Mouse (Mus musculus) left cerebral cortex, postnatal 4 days (tissue): Measurements from ENCODE around the gene Rita1. TPM values are rescaled to one million over a fixed set of nuclear protein-coding genes. Genes with fewer than 3 reads are reported as not detected.

Experiments
- DNase-seq: peaks from one replicate; pipeline ENCODE4 v3.0.0-alpha.2; 2022
- intact Hi-C: fragments of 180-260 bp; cut with DNase I; formaldehyde crosslinking; loops from one replicate; pipeline ENCODE4 v1.15.1; 2025
- total RNA-seq, 2 experiments: library from RNA; stranded (reverse); gene quantifications; 2 replicates each; pipeline ENCODE4 v1.2.3; 2021

The Rita1 gene
- total RNA-seq, 2 experiments from 2014 or later, result 22.7 to 26.0 TPM

GRCm38 (mm10) chr5:120628624-120629023, 16.2 kb upstream of the Rita1 start:
- intact Hi-C loops, result loop anchor here (10.0 kb wide), 1 partner anchor 116 kb away; the partner anchor contains the start of gene Oas2

DNA sequence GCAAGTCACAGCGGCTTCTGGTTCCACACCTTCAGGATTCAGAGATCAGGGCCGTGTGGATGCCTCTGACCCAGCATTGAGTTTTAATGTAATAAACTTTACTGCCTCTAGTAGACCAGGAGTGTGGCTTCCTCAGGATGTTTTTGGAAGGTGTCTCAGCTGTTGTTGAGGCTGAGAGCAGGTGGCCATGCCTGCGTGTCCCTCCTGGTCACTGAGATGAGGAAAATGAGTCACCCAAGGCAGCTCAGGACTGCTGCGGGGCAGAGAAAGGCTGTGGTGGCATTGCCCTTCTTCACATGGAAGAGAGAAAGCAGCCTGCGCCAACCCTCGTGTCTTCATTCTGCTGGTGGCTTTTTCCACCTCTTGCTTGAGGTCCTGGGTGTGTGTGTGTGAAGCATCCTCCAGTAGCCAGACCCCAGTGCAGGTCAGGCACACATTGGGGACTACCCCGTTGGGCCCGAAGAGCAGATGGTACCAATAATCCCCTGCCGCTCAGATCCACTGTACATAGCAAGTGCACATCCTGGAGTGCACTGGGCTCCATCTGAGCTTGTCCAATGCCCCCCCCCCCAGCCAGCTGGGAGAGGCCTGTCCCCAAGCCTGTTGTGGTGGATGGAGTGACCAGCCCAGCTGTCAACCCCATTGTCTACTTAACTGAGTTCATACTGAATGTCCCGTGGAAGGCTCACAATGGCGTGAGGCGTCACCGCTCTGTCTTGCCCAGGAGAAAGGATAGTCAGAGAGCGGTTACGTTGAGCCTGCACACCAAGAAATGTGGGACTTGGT, 15.3 kb upstream of the Rita1 start:
- intact Hi-C loops, result loop anchor here (10.0 kb wide), 1 partner anchor 117 kb away; the partner anchor contains the start of gene Oas2

More at GRCm38 (mm10) chr5:120628624-120629023, 16.2 kb upstream of the Rita1 start:
- DNase-seq, result no peak

DNA sequence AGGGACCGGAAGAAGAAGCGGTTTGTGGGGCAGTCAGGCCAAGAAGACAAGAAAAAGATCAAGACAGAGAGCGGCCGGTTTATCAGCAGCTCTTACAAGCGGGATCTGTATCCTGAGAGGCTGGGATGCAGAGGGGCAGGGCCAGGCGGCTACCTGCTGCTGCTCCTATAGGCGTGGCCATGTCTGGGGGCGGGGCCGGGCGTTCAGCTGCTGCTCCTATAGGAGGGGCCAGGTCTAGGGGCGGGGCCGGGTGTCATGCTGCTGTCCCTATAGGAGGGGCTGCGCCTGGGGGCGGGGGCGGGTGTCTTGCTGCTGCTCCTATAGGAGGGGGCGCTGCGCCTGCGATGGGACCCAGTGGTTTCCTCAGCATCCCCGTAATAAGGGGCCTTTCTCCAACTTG, 14.0 kb upstream of the Rita1 start:
- DNase-seq, result no peak
- intact Hi-C loops, result loop anchor here (10.0 kb wide), 1 partner anchor 118 kb away; the partner anchor contains the start of gene Oas2

More for the DNA sequence above, 15.3 kb upstream of the Rita1 start:
- DNase-seq, result no peak

DNA sequence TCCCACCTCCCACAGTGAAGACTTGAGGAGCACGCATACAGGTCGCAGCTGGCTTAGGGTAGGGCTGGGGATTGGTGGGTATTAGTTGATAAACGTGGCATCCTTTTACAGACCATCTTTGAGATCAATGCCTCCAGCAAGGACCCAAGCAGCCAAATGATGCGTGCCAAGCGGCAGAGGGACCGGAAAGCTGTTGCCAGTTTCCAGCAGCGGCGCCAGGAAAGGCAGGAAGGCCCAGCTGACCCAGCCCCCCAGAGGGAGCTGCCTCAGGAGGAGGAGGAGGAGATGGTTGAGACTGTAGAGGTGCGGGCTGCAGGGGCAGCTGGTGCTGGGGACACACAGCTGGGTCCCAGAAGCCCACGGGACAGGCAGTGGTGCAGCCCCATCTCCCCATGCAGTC, 12.0 kb upstream of the Rita1 start:
- intact Hi-C loops, result loop anchor here (5.0 to 10.0 kb wide), 2 partner anchors 53 to 120 kb away; partner anchors contain the start of gene Oas2
- DNase-seq, result peak; percentile 66

DNA sequence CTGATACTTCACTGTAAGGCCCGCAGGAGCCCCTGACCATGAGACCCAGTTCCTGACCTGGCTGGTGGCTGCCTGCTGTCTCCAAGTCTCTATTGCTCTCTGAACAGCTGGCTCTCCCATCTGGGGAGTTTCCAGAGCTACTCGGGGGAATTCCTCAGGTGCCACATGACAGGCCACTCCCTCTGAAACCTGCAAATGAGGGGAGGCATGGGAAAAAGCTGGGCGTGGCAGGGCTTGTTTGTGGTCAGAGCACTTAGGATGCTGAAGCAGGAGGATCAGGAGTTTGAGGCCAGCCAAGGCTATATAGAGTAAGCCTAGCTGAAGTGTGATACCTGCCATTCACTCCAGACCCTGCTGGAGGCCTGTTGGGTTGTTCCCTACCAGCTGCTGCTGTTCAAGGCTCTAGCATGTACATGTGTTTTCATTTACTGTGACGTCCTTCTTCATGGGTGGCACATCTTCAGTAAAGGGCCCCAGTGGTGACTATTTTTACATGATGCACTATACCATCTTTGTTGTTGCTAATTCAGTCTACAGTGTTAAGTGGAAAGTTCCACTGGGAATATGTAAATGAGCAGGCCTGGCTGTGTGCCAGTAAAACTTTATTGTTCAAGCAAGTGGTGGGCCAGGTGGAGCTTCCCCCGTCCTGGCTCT, 9.9 kb upstream of the Rita1 start:
- DNase-seq, result no peak

DNA sequence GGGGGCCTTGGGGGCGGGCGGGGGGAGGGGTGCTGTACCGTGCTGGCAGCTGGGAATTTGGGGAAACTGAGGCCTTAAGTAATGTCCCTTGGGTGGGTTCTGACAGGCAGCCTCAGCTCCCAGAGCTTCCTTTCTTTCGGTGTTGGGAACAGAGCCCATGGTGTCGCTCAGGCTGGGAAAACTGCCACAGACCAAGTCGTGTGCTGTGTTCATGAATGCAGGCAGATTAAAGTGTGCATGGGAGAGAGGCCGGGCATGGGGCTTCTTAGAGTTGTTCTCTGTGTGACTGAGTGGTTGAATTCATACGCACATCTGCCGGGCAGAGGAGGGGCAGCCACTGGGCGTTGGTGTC, 9.4 kb upstream of the Rita1 start:
- DNase-seq, result no peak
- intact Hi-C loops, result loop anchor here (5.0 to 10.0 kb wide), 2 partner anchors 55 to 123 kb away; partner anchors contain the start of gene Oas2

More for the DNA sequence above, 9.9 kb upstream of the Rita1 start:
- intact Hi-C loops, result loop anchor here (5.0 to 10.0 kb wide), 2 partner anchors 55 to 122 kb away; partner anchors contain the start of gene Oas2

DNA sequence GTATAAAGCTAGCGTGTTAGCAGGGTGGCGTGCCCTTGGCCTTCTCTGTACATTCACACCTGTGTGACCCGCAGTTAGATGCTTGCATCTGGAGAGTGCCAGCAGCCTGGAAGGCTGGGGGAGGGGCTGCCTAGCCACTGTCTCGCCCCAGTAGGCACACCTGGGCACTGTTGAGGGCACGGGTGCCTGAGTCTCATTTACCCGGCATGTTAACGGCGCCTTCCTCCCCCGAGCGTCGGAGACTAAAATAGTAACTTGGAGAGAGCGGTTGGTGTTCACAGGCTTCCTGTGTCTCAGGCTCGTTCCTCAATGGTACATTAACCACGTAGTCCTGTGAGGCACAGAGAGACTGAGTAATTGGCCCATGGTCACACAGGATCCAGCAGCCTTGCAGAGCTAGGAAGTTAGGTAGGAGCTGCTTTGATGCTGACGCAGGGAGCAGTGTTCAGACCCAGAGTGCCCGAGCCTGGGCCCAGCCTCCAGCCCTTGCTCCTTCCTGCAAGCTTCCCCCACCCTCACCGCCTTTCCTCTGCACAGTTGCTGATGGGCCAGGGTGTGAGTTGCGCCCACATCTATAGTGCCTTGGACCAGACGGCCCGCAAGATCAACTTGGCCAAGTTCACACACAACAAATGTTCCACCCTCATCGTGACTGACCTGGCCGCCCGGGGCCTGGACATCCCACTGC, 8.8 kb upstream of the Rita1 start:
- no peak for DNase-seq
- intact Hi-C loops, result loop anchor here (5.0 to 10.0 kb wide), 2 partner anchors 56 to 124 kb away; partner anchors contain the start of gene Oas2

- DNase-seq, result peak; percentile 80
- intact Hi-C loops, result loop anchor here (5.0 to 10.0 kb wide), 2 partner anchors 57 to 124 kb away; partner anchors contain the start of gene Oas2
Measured at GRCm38 (mm10) chr5:120620375-120621077, 8.1 kb upstream of the Rita1 start.

DNA sequence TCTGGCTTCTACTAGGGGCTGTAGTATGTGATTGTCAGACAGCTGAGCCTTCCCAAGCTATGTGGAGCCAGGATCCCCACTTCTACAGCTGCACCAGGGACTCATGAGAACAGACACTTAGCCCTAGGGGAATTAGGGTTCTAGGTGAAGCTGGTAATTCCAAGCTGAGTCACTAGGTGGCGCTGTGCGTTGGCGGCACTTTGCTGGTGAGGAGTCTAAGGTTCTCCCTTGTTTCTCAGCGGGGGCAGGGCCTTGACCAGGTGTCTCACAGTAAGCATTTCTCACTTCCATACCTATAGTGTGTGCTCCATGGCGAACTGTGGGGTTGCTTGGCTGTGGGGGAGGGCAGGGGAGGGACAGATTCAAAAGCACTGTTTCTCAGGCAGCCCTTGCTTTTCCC, 6.8 kb upstream of the Rita1 start:
- intact Hi-C loops, result no loop called here
- peak; percentile 66 for DNase-seq

DNA sequence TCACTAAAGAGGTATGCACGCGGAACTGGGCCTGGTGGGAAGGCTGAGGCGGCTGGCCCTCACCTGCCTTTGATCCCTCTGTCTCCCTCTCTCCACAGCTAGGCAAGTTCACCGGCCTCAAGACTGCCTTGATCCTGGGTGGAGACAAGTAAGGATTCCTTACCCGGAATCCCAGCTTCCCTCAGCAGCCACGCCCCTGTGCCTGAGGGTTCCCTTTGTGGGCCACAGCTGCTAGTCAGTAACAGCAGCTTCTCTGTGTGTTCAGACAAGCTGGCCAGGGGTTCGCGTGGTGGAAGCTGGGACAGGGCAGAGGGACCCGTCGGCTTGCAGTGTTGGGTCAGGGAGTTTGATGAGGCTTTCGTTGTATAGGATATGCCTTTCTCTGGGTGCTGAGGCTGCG, 6.4 kb upstream of the Rita1 start:
- intact Hi-C loops, result no loop called here
- no peak for DNase-seq

- intact Hi-C loops, result no loop called here
- DNase-seq, result no peak
Measured at GRCm38 (mm10) chr5:120615903-120616302, 3.5 kb upstream of the Rita1 start.

DNA sequence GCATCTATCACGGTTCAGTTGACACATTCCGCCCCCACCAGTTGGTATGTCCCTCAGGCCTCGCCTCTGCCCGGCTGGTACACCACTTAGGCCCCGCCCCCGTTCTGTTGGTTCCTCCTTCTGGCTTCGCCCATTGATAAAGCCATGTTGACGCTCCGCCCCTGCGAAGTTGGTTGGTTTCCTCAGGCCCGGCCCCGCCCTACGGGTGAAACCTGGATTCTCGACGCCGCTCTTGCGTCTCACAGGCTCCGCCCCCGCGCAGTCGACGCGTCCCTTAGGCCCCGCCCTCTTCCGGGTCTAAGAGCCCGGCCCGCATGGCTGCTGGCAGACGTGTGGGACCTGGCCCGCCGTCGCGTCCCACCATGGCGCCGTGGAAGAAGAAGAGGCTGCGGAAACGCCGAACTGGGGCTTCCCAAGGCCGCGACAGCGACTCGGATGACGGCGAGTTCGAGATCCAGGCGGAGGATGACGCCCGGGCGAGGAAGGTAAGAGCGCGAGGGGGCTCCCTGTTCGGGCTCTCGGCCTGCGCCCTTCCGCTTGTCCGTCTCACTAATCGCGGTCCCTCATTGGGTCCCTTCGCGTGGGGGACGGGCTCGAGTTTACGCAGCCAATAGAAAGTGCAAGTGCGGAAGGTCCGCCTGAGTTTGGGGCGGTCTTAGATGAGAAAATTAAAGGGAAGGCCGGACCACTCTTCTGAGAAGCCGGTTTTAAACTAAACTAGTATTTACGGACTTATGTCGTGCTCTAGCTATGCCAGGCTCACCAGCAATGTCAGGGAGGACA, 624 bp upstream of the Rita1 start:
- intact Hi-C loops, result no loop called here
- DNase-seq, result peak; percentile 100

- DNase-seq, result no peak
- intact Hi-C loops, result no loop called here
Measured at GRCm38 (mm10) chr5:120611416-120611815, 973 bp downstream of the Rita1 start.

- intact Hi-C loops, result no loop called here
Measured at GRCm38 (mm10) chr5:120610906-120611305, 1.5 kb downstream of the Rita1 start.

DNA sequence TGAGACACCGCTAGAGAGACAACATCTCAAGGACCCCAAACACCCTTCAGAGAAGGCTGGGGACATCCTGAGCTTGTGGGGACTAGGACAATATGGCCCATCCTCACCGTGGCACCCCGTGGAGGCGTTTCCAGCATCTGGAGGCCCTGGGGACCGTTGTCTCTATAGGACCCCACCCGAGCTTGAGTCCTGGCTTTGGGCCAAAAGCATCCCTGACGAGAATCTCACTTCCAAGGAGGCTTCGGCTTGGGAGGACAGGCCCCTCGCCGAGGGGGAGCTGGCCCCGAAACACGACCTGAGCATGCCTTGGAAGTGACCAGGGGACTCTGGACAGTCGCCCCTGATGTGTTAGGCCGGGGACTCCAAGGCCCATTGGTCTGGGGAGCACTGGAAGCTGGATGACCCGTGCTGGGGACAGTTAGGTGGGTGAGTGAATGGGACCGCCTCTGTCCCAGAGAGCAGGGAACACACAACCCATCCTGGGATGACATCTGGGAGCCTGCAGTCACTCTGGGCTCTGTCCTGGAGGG, 3.1 kb downstream of the Rita1 start:
- no peak for DNase-seq

More at GRCm38 (mm10) chr5:120610906-120611305, 1.5 kb downstream of the Rita1 start:
- no peak for DNase-seq

GRCm38 (mm10) chr5:120607335-120607734, 5.1 kb downstream of the Rita1 start:
- no peak for DNase-seq
- intact Hi-C loops, result no loop called here

More for the DNA sequence above, 3.1 kb downstream of the Rita1 start:
- intact Hi-C loops, result no loop called here

DNA sequence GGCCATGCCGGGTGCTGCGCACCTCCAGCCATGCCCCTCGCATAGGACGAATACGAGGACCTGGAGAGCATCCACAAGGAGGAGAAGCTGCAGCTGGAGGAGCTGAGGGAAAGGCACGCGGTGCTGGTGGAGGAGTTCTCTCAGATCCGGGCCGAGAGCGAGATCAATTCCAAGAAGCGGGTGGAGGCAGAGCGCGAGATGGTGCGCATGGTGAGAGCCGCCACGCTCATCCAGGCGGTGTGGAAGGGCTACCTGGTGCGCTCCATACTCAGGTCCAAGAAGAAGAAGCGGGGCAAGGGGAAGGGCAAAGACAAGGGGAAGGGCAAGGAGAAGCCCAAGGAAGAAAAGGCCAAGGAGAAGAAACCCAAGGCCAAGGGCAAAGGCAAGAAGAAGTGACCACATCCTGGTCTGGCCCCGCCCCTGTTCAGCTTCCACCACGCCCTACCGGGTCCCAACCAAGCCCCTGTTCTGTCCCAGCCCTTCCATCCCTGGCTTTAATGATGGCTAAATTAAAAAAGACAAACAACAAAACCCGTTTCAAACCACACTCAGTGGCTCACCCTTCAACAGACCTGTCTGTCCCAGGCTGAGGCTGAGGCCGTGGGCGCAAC, 5.7 kb downstream of the Rita1 start:
- intact Hi-C loops, result no loop called here

DNA sequence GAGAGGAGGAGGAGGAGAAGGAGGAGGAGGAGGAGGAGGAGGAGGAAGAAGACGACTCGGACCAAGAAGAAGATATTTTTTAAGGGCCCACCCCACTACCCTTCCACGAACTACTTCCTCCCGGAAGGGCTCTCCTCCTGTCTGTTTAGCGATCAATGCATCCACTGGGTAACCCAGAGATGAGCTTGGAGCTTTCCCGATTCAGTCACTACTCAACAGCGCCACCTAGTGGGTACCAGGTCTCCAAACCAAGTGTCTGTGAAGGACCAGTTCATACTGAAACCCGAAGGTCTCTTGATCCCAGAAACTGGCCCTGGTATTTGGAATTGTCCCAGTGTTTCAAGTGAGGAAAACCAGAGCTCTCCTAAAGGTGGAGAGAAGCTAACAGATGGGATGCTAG, 6.7 kb downstream of the Rita1 start:
- DNase-seq, result peak; percentile 95
- intact Hi-C loops, result loop anchor here (2.0 kb wide), 1 partner anchor 55 kb away; no protein-coding TSS in a partner anchor

More for the DNA sequence above, 5.7 kb downstream of the Rita1 start:
- DNase-seq, result no peak
